Mouse (Mus musculus) erythroblast, embryonic 14.5 days (primary cell): ENCODE data around the gene Mink1.

Source experiments
- GATA1 ChIP-seq: IDR thresholded peaks from 2 replicates; pipeline ENCODE4 v1.6.1; 2012; ENCODE audit warnings: low read length, inconsistent platforms, mixed read lengths
- TAL1 ChIP-seq: IDR thresholded peaks from 3 replicates; pipeline ENCODE4 v1.6.1; 2012; ENCODE audit warnings: low read length, inconsistent platforms, mixed read lengths

DNA sequence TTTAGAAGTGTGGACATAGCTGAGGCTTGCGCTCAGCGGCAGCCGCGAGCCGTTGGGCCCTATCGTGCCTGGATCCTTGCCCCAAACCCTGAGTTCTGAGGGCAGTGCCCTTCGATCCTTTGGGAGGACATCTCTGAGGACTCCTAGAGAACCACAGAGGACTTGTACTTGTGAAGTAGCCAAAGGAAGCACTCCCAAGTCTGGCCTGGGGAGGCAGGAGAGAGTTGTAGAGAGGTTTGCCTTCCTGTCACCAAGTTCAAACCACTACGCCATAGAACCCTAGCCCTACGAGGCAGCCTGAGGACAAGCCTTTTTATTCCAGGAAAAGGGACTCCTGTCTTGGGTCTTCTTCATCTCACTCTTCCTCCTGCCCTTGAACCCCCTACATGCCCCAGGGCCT is 5.1 kb upstream of the Mink1 start:
- TF ChIP-seq GATA1 = no peak
- TF ChIP-seq TAL1 = no peak
